Mouse (Mus musculus) thymus, adult 18-20 months (tissue): ENCODE data around the gene Gm8005.
"Not testable (repeated sequence)": the region's sequence is repeated elsewhere in the genome, so short reads cannot be mapped to it uniquely, and the experiment has no call there.

Experiments
- DNase-seq, 2 experiments: peaks; one replicate each; pipeline ENCODE4 v3.0.0; 2022; ENCODE audit warnings: mixed read lengths in 2 of 2

Gm8005 gene

GRCm38 (mm10) chr14:42439573-42439972, at the start of gene Gm8005:
Gene Gm8005, minus strand, starts transcription at chr14:42439673.
- not testable (repeated sequence) for DNase-seq

- not testable (repeated sequence) for DNase-seq
These were observed 24.1 kb upstream of the Gm8005 start, which contains the start of gene Gm8011 for GRCm38 (mm10) chr14:42463581-42463980. Gene Gm8011, plus strand, starts transcription at chr14:42463881.
